Mouse (Mus musculus) heart, embryonic 12.5 days (tissue): ENCODE measurements at regions not wholly inside any gene's neighbourhood (a gene's known extent, or its start where the extent isn't known, plus 50 kb on each side); places are given as distances from the start of the nearest gene placed in this dataset.

ENCODE experiments used
- ATAC-seq: fragments of 200-750 bp; cut with Nextera tagmentation; 2 replicates; pipeline ENCODE4 v1.8.0; 2017; ENCODE audit warnings: moderate TSS enrichment, moderate library complexity; ENCODE audit not compliant: insufficient number of reproducible peaks, low FRiP score
- H3K27ac ChIP-seq: fragments of 300-500 bp; sonication (generic); 2 replicates; pipeline ENCODE4 v1.5.1; 2016; ENCODE audit warnings: mild to moderate bottlenecking, moderate library complexity; ENCODE audit not compliant: poor library complexity, severe bottlenecking
- H3K27me3 ChIP-seq: fragments of 300-500 bp; sonication (generic); replicated peaks from 2 replicates; pipeline ENCODE4 v1.6.1; 2016; ENCODE audit warnings: mild to moderate bottlenecking, moderate library complexity
- H3K36me3 ChIP-seq: fragments of 300-500 bp; sonication (generic); 2 replicates; pipeline ENCODE4 v1.6.1; 2016; ENCODE audit warnings: mild to moderate bottlenecking, moderate library complexity
- H3K4me1 ChIP-seq: fragments of 300-500 bp; sonication (generic); replicated peaks from 2 replicates; pipeline ENCODE4 v1.6.1; 2016; ENCODE audit warnings: mild to moderate bottlenecking
- H3K4me2 ChIP-seq: fragments of 300-500 bp; sonication (generic); 2 replicates; pipeline ENCODE4 v1.6.1; 2016; ENCODE audit warnings: mild to moderate bottlenecking, moderate library complexity
- H3K4me3 ChIP-seq: fragments of 300-500 bp; sonication (generic); 2 replicates; pipeline ENCODE4 v1.5.1; 2016; ENCODE audit warnings: mild to moderate bottlenecking
- H3K9ac ChIP-seq: fragments of 300-500 bp; sonication (generic); 2 replicates; pipeline ENCODE4 v1.6.1; 2016; ENCODE audit warnings: mild to moderate bottlenecking, moderate library complexity
- H3K9me3 ChIP-seq: fragments of 300-500 bp; sonication (generic); replicated peaks from 2 replicates; pipeline ENCODE4 v1.6.1; 2016; ENCODE audit warnings: mild to moderate bottlenecking, moderate library complexity
- WGBS: fragments of 180-500 bp; shearing (Covaris S2); methylation state at CpG from one replicate; pipeline ENCODE4 v1.1.7; 2016; 5-methylcytosine and 5-hydroxymethylcytosine counted together

DNA sequence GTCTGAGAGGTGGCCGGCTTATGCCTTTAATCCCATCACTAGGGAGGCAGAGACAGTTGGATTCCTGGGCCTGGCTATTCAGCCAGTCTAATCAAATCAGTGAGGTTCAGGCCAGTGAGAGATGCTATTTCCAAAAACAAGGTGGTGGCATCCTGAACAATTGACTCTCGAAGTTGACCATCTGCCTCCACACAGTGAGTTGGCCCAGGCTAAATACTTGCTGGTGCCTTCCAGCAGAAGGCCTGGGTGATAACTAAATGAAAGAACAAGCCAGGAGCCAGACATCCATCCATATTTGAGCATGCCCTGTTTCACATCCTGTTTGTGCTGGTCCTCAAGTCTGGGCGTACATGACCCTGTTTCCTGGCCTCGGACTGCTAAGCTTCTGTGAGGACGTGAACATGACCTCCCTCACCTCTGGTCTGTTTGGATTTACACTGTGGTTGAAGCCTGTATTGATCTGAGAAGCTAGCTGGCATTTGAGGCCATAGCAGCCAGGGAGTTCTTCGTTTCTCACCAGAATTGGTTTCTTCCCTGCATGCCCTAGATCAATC, 222.5 kb downstream of the Gadd45g start:
- H3K4me3 ChIP-seq, result no peak overlapping the region
- no peak overlapping the region for H3K27ac ChIP-seq
- H3K4me2 ChIP-seq, result no peak overlapping the region
- H3K9ac ChIP-seq, result no peak overlapping the region
- WGBS, result 67% methylated on average over 6 of the region's 6 CpGs
- H3K36me3 ChIP-seq, result no peaks in the 10 kb centered on the region
- ATAC-seq, result no peak
- H3K9me3 ChIP-seq, result no peaks in the 10 kb centered on the region
- no peaks in the 10 kb centered on the region for H3K27me3 ChIP-seq
- peaks cover 41% of the 10 kb centered on the region for H3K4me1 ChIP-seq

DNA sequence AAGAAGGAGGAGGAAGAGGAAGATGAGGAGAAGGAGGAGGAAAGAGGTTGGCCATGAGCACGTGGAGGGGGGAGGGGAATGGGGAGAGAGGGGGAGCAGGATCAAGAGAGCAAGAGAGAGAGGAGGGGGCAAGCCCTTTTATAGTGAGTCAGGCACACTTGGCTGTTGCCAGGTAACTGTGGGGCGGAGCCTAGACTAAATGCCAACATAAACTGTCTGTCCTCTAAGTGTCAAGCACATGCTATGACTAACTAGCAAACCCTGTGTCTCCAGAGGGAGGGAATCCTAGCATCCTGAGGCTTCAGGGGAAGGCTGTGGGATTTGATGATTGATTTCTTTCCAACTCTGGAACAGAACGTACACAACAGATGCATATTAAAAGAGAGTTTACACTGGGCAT, 223.2 kb downstream of the Gadd45g start:
- H3K4me3 ChIP-seq, result no peak overlapping the region
- H3K9me3 ChIP-seq, result no peaks in the 10 kb centered on the region
- no peak overlapping the region for H3K4me2 ChIP-seq
- H3K27me3 ChIP-seq, result no peaks in the 10 kb centered on the region
- ATAC-seq, result no peak
- 86% methylated on average over 3 of the region's 3 CpGs for WGBS
- no peaks in the 10 kb centered on the region for H3K36me3 ChIP-seq
- no peak overlapping the region for H3K9ac ChIP-seq
- no peak overlapping the region for H3K27ac ChIP-seq
- peaks cover 37% of the 10 kb centered on the region for H3K4me1 ChIP-seq

GRCm38 (mm10) chr13:52070731-52071663, 224.5 kb downstream of the Gadd45g start:
- no peak overlapping the region for H3K4me3 ChIP-seq
- no peak overlapping the region for H3K27ac ChIP-seq
- peaks cover 35% of the 10 kb centered on the region for H3K4me1 ChIP-seq
- H3K27me3 ChIP-seq, result no peaks in the 10 kb centered on the region
- WGBS, result 67% methylated on average over 19 of the region's 19 CpGs
- no peak for ATAC-seq
- no peak overlapping the region for H3K4me2 ChIP-seq
- no peaks in the 10 kb centered on the region for H3K36me3 ChIP-seq
- no peak overlapping the region for H3K9ac ChIP-seq
- H3K9me3 ChIP-seq, result no peaks in the 10 kb centered on the region

DNA sequence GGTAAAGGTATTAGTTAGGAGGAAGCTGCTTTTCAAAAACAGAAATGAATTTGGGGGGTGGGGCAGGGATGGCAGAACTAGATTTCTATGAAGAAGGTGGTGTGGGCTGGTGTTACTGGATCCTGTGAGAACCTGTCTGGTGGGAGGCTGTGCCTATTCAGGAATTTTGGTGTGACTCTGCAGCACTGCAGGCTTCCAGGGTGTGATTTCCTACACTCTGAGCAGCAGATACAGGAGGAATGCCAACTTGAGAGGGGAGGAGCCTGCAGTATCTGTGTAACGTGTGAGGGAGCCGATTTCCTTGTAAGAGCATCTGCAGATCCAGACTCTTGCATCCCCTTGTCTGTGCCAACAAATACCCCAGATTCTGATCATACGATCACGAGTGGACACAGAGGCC, 231.1 kb downstream of the Gadd45g start:
- ATAC-seq, result peak; percentile 34; the same call in 1 of the 2 replicates
- WGBS, result 19% methylated on average over 4 of the region's 4 CpGs
- H3K36me3 ChIP-seq, result no peaks in the 10 kb centered on the region
- peak overlapping the region; percentile 41 for H3K27ac ChIP-seq
- no peaks in the 10 kb centered on the region for H3K27me3 ChIP-seq
- H3K9ac ChIP-seq, result no peak overlapping the region
- no peak overlapping the region for H3K4me3 ChIP-seq
- no peak overlapping the region for H3K4me2 ChIP-seq
- H3K9me3 ChIP-seq, result no peaks in the 10 kb centered on the region
- peaks cover 51% of the 10 kb centered on the region for H3K4me1 ChIP-seq

DNA sequence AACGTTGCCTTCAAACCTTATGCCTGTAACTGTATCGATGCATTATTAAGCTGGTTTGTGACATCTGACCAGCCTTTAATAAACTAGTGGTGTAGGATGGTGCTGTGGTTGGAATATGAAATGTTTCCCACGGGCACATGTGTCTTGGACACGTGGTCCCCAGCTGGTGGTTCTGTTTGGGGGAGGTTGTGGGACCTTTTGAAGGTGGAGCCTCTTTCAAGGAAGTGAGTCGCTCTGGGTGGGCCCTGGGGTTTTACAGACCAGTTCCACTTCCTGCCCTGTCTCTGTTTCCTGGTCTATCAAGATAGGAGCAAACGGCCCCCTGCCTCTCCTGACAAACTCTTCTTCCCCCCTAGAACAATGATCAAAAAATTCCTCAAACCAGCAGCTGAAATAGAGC, 232.1 kb downstream of the Gadd45g start:
- Histone ChIP-seq H3K27ac (peak overlapping the region; percentile 93), H3K4me3 (no peak overlapping the region), H3K27me3 (no peaks in the 10 kb centered on the region), H3K4me2 (no peak overlapping the region), H3K9me3 (no peaks in the 10 kb centered on the region), H3K9ac (0 out of 2 replicates have a peak overlapping the region, but pooled peaks have one; percentile 51), H3K4me1 (peaks cover 51% of the 10 kb centered on the region), H3K36me3 (no peaks in the 10 kb centered on the region)
- ATAC-seq, result no peak
- 50% methylated on average over 6 of the region's 6 CpGs for WGBS

DNA sequence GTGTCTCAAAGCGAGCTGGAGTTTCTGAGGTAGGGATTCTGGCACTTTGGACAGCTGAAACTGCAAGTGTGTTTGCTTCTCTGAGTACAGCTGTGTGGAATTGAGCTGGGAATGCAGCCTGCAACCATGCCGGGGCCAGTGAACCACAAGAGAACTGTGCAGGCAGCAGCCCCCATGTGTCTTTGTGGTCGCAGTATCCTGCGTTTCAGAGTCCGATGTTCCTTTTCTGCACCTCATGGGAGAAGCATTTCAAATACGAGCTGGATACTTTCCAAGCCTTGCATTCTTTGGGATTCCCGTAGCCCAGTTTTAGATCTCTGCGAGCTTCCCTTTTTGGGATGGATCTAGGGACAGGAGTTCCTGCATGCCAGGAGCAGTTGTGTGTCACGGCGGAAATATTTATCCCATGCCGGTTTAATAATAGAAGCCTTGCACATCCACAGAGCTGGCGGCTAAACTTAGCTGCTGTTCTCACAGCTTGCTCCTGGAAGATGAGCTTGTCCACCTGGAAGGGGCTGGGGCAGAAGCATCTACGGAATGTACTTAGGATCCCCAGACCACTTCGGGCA, 233.3 kb downstream of the Gadd45g start:
- H3K27ac ChIP-seq, result peak overlapping the region; percentile 93
- 19% methylated on average over 14 of the region's 14 CpGs for WGBS
- no peaks in the 10 kb centered on the region for H3K36me3 ChIP-seq
- ATAC-seq, result peak; percentile 70
- H3K9ac ChIP-seq, result peak overlapping the region; percentile 51
- peak overlapping the region; percentile 50 for H3K4me2 ChIP-seq
- no peaks in the 10 kb centered on the region for H3K27me3 ChIP-seq
- H3K4me1 ChIP-seq, result peaks cover 51% of the 10 kb centered on the region
- no peaks in the 10 kb centered on the region for H3K9me3 ChIP-seq
- no peak overlapping the region for H3K4me3 ChIP-seq

GRCm38 (mm10) chr13:52083601-52084455, 237.3 kb downstream of the Gadd45g start:
- ATAC-seq, result no peak
- Histone ChIP-seq H3K27ac (no peak overlapping the region), H3K36me3 (no peaks in the 10 kb centered on the region), H3K27me3 (no peaks in the 10 kb centered on the region), H3K4me1 (peaks cover 41% of the 10 kb centered on the region), H3K9ac (no peak overlapping the region), H3K9me3 (no peaks in the 10 kb centered on the region), H3K4me2 (no peak overlapping the region), H3K4me3 (no peak overlapping the region)
- 78% methylated on average over 9 of the region's 9 CpGs for WGBS

- Histone ChIP-seq H3K4me3 (no peak overlapping the region), H3K27ac (no peak overlapping the region), H3K36me3 (no peaks in the 10 kb centered on the region), H3K4me1 (peaks cover 29% of the 10 kb centered on the region), H3K9ac (no peak overlapping the region), H3K9me3 (no peaks in the 10 kb centered on the region), H3K4me2 (no peak overlapping the region), H3K27me3 (no peaks in the 10 kb centered on the region)
- ATAC-seq, result no peak
- 23% methylated on average over 3 of the region's 3 CpGs for WGBS
Observed at GRCm38 (mm10) chr13:52085110-52085509, 238.6 kb downstream of the Gadd45g start.

DNA sequence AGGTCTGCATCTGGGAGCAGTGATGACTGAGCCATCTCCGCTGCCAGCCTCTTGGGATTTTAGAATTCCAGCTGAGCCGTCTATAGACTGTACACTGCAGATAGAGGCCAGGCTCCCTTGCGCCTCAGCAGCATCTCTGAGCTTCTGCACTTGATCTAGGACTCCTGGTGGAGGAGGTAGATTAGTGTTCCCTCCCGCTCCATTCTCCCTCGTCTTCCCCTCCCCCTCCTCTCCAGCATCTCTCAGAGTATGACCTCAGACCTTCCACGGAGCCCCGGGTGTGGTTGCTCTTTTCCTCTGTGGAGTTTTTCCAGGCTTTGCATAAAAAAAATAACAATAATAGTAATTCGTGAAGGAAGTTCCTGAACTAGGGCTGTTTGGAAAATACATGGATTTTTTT, 241.8 kb downstream of the Gadd45g start:
- no peaks in the 10 kb centered on the region for H3K36me3 ChIP-seq
- 19% methylated on average over 8 of the region's 8 CpGs for WGBS
- no peaks in the 10 kb centered on the region for H3K27me3 ChIP-seq
- H3K27ac ChIP-seq, result no peak overlapping the region
- peaks cover 16% of the 10 kb centered on the region for H3K4me1 ChIP-seq
- H3K4me3 ChIP-seq, result no peak overlapping the region
- H3K9me3 ChIP-seq, result peaks cover 1% of the 10 kb centered on the region; the same call in 1 of the 2 replicates
- no peak overlapping the region for H3K9ac ChIP-seq
- 0 out of 2 replicates have a peak overlapping the region, but pooled peaks have one; percentile 12 for H3K4me2 ChIP-seq
- 0 out of 2 replicates have a peak, but pooled peaks have one; percentile 33 for ATAC-seq

DNA sequence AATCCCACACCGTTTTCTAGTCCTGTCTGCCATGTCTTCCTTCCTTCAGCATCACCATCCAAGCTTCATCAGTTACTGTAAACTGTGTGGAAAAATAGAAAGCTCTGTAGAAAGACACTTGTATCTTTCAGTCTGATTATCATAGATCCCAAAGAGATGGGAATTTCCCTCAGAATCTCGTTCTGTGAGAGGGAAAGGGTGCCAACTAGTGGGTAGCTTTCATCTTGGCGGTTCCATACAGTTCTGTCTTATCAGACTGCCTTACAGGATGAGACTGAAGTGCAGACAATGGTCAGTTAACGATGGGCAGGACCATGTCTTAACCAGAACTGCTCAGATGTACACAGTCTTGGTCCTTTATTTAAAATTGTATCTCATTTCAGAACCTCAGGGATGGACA, 243.9 kb downstream of the Gadd45g start:
- ATAC-seq, result no peak
- Histone ChIP-seq H3K27ac (no peak overlapping the region), H3K4me1 (peaks cover 11% of the 10 kb centered on the region), H3K4me2 (no peak overlapping the region), H3K9ac (no peak overlapping the region), H3K36me3 (no peaks in the 10 kb centered on the region), H3K4me3 (no peak overlapping the region), H3K27me3 (no peaks in the 10 kb centered on the region), H3K9me3 (peaks cover 3% of the 10 kb centered on the region; the same call in 1 of the 2 replicates)
- WGBS, result 59% methylated on average over 4 of the region's 4 CpGs
